In the genomic region with DNA sequence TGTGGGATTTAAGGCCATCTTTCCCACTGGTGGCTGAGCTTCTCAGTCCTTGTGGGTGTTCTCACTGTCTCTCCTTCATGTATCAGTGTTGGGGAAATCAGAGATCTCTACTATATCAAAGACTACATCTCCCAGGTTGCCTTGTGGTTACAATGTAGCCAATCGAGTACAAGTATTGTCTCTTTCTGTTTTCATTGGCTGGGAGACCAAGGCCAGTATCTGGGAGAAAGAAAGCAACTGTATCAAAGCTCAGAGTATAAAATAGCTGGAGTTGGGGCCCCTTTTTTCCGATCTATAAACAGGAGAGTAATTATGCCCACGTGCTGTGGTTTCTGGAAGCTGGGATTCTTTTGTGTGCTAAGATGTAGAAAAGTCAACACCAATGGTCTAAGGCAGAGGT, we compare ENCODE assay signal across 9 mouse cellular contexts. TPM values are rescaled to one million over a fixed set of nuclear protein-coding genes. Genes with fewer than 3 reads are reported as not detected.
DNase-seq lines count a peak whose midpoint lies in the region; ATAC-seq lines count a peak whose summit lies in the region.
"Had no signal": no experiment of that assay in that cellular context is flagged by ENCODE, and none has a peak within 500 bp of the region (broad histone marks: within the 10 kb centered on the region; RNA-seq: fewer than 3 reads in every experiment).

No protein-coding gene starts in this region.

- no peak overlapping the region for H3K4me3 ChIP-seq in intestine, embryonic 16.5 days (ENCODE audit: low read length)
- H3K4me3 ChIP-seq in stomach, embryonic 15.5 days (replicated peaks) = no peak overlapping the region
- H3K4me3 ChIP-seq: lung, embryonic 15.5 days had no signal

- no peaks in the 10 kb centered on the region for H3K9me3 ChIP-seq in intestine, embryonic 16.5 days (ENCODE audit: control insufficient read depth, low read length)
- no peaks in the 10 kb centered on the region for H3K9me3 ChIP-seq in stomach, embryonic 15.5 days
- H3K9me3 ChIP-seq: lung, embryonic 15.5 days had no signal

- no peak overlapping the region for H3K9ac ChIP-seq in intestine, embryonic 16.5 days (ENCODE audit: low read depth, low read length)
- H3K9ac ChIP-seq in stomach, embryonic 15.5 days = no peak overlapping the region
- H3K9ac ChIP-seq: lung, embryonic 15.5 days had no signal

- WGBS in intestine, embryonic 16.5 days = 15% methylated on average over 3 of the region's 3 CpGs
- WGBS in stomach, embryonic 15.5 days = 11% methylated on average over 3 of the region's 3 CpGs

- peak; percentile 14 for DNase-seq in adrenal gland, postnatal 14 days
- DNase-seq in adrenal gland, postnatal 10 days = no peak
- peak; percentile 36 for DNase-seq in testis, postnatal 14 days (ENCODE audit: low spot score)
- DNase-seq in testis, postnatal 10 days (ENCODE audit: low spot score) = no peak
- DNase-seq in right cerebral cortex, postnatal 10 days (ENCODE audit: low spot score in 2 of 2) = no peak
- no peak for DNase-seq in c-Kit-positive CD71-positive TER-119-positive erythroid progenitor cells, embryonic 14.5 days (ENCODE audit: low spot score)

- H3K27ac ChIP-seq in intestine, embryonic 16.5 days (ENCODE audit: low read length) = no peak overlapping the region
- peak overlapping the region; percentile 58; the same call in 1 of the 2 replicates for H3K27ac ChIP-seq in stomach, embryonic 15.5 days
- H3K27ac ChIP-seq: lung, embryonic 15.5 days had no signal

- H3K27me3 ChIP-seq in intestine, embryonic 16.5 days (replicated peaks; ENCODE audit: control insufficient read depth, insufficient read depth, low read length) = no peaks in the 10 kb centered on the region
- no peaks in the 10 kb centered on the region for H3K27me3 ChIP-seq in stomach, embryonic 15.5 days (replicated peaks)

- H3K4me1 ChIP-seq in intestine, embryonic 16.5 days (ENCODE audit: control insufficient read depth, insufficient read depth, low read length) = peaks cover 20% of the 10 kb centered on the region
- H3K4me1 ChIP-seq in stomach, embryonic 15.5 days = peaks cover 23% of the 10 kb centered on the region

- H3K36me3 ChIP-seq in intestine, embryonic 16.5 days (ENCODE audit: control insufficient read depth, insufficient read depth, low read length) = no peaks in the 10 kb centered on the region
- no peaks in the 10 kb centered on the region for H3K36me3 ChIP-seq in stomach, embryonic 15.5 days
- H3K36me3 ChIP-seq: lung, embryonic 15.5 days had no signal

- ATAC-seq in intestine, embryonic 16.5 days = peak; percentile 50
- ATAC-seq in stomach, embryonic 15.5 days (ENCODE audit: insufficient read depth, low FRiP score, low read depth) = no peak

- no peak overlapping the region for H3K4me2 ChIP-seq in intestine, embryonic 16.5 days (ENCODE audit: low read depth, low read length)
- H3K4me2 ChIP-seq in stomach, embryonic 15.5 days = no peak overlapping the region
- H3K4me2 ChIP-seq: lung, embryonic 15.5 days had no signal

RNA-seq across cellular contexts. Expression of a gene that starts 19.7 kb away (rescaled TPM):
- total RNA-seq in adrenal gland, postnatal 14 days (2021) = 60.5 and 60.7 TPM in 2 replicates
- 10 to 100 TPM; 54.5 to 62.8 TPM for total RNA-seq in adrenal gland, postnatal 10 days (2021)
- 68.4 and 76.3 TPM in 2 replicates for polyA plus RNA-seq in intestine, embryonic 16.5 days (2015; fragmentation: Nextera tagmentation; extraction: Ambion mirVana)
- 121 and 140 TPM in 2 replicates for polyA plus RNA-seq in stomach, embryonic 15.5 days (2015; fragmentation: Nextera tagmentation; extraction: Ambion mirVana)

Comparison
In these comparisons a context has a peak if more than half of its experiments do, and no peak if none do; other contexts are left out.
1. DNase-seq: peak in adrenal gland, postnatal 14 days (single experiment) and testis, postnatal 14 days (single experiment); none in adrenal gland, postnatal 10 days (single experiment), testis, postnatal 10 days (single experiment), right cerebral cortex, postnatal 10 days (0 of 2) and c-Kit-positive CD71-positive TER-119-positive erythroid progenitor cells, embryonic 14.5 days (single experiment).